Mouse (Mus musculus) cerebellum, adult 8-10 months (tissue): ENCODE data around the gene Mrps14.

Source experiments
- DNase-seq: peaks from one replicate; pipeline ENCODE4 v3.0.0; 2022

The Mrps14 gene

GRCm38 (mm10) chr1:160194529-160195336 is at the start of gene Mrps14:
Mrps14 (plus strand) TSS chr1:160195215.
- peak; percentile 98 for DNase-seq

GRCm38 (mm10) chr1:160145606-160146005 is 49.4 kb upstream of the Mrps14 start:
- DNase-seq: no peak

GRCm38 (mm10) chr1:160147274-160147673 is 47.7 kb upstream of the Mrps14 start:
- DNase-seq: no peak

GRCm38 (mm10) chr1:160149291-160149906 is 45.6 kb upstream of the Mrps14 start:
- no peak for DNase-seq

GRCm38 (mm10) chr1:160150726-160151125 is 44.3 kb upstream of the Mrps14 start:
- no peak for DNase-seq

- DNase-seq: no peak
These were observed 41.5 kb upstream of the Mrps14 start, which contains the start of gene Tnn for GRCm38 (mm10) chr1:160153480-160153879. Tnn (minus strand) TSS chr1:160153580.

GRCm38 (mm10) chr1:160158190-160158589 is 36.8 kb upstream of the Mrps14 start:
- DNase-seq: no peak

GRCm38 (mm10) chr1:160166600-160166999 is 28.4 kb upstream of the Mrps14 start:
- no peak for DNase-seq

GRCm38 (mm10) chr1:160176903-160177302 is 18.1 kb upstream of the Mrps14 start:
- DNase-seq: no peak

GRCm38 (mm10) chr1:160181216-160181615 is 13.8 kb upstream of the Mrps14 start:
- no peak for DNase-seq

- DNase-seq: peak; percentile 20
These were observed 10.5 kb upstream of the Mrps14 start for GRCm38 (mm10) chr1:160184506-160184905.

- DNase-seq: no peak
These were observed 285 bp downstream of the Mrps14 start for GRCm38 (mm10) chr1:160195337-160195663.

GRCm38 (mm10) chr1:160205486-160205885 is 10.5 kb downstream of the Mrps14 start:
- DNase-seq: no peak

- no peak for DNase-seq
These were observed 14.8 kb downstream of the Mrps14 start for GRCm38 (mm10) chr1:160209844-160210243.

GRCm38 (mm10) chr1:160210566-160210965 is 15.6 kb downstream of the Mrps14 start:
- DNase-seq: no peak

GRCm38 (mm10) chr1:160211597-160212122 is 16.6 kb downstream of the Mrps14 start:
- DNase-seq: no peak

- DNase-seq: no peak
These were observed 17.2 kb downstream of the Mrps14 start for GRCm38 (mm10) chr1:160212123-160212691.

GRCm38 (mm10) chr1:160212703-160213669 is 18.0 kb downstream of the Mrps14 start, which contains the start of gene Cacybp:
Cacybp (minus strand) TSS chr1:160212875.
- peak; percentile 100 for DNase-seq

- DNase-seq: no peak
These were observed 19.2 kb downstream of the Mrps14 start for GRCm38 (mm10) chr1:160214171-160214570.

GRCm38 (mm10) chr1:160217898-160218297 is 22.9 kb downstream of the Mrps14 start:
- DNase-seq: no peak

- DNase-seq: no peak
These were observed 29.1 kb downstream of the Mrps14 start for GRCm38 (mm10) chr1:160224093-160224492.

- DNase-seq: no peak
These were observed 32.2 kb downstream of the Mrps14 start for GRCm38 (mm10) chr1:160227196-160227595.
